Comparison of ENCODE assay signal across 20 mouse cellular contexts in genomic region chr4:62210035-62210434, GRCm38 (mm10). TPM values are rescaled to one million over a fixed set of nuclear protein-coding genes. Genes with fewer than 3 reads are reported as not detected.
DNase-seq lines count a peak whose midpoint lies in the region; ATAC-seq and TF ChIP-seq lines count a peak whose summit lies in the region.
"Had no signal": no experiment of that assay in that cellular context is flagged by ENCODE, and none has a peak within 500 bp of the region (broad histone marks: within the 10 kb centered on the region; RNA-seq: fewer than 3 reads in every experiment).

No protein-coding gene starts in this region.

- no peak overlapping the region for H3K4me2 ChIP-seq in kidney, postnatal 0 days (ENCODE audit: low read length)
- H3K4me2 ChIP-seq in stomach, postnatal 0 days (replicated peaks; ENCODE audit: low read depth) = no peak overlapping the region

- peak; percentile 17 to 21 for DNase-seq in cerebellum, postnatal 14 days
- no peak for DNase-seq in cerebellum, adult 11 months
- peak; percentile 24 for DNase-seq in kidney, postnatal 0 days (ENCODE audit: low spot score)
- no peak for DNase-seq in kidney, adult 18-20 months
- no peak for DNase-seq in testis, postnatal 10 days (ENCODE audit: low spot score)
- no peak for DNase-seq in stomach, postnatal 0 days (ENCODE audit: low spot score)
- DNase-seq in liver = no peak
- DNase-seq: heart, adult 2 months; heart, postnatal 14 days; kidney, adult 9 months had no signal

- H3K36me3 ChIP-seq in kidney, postnatal 0 days (ENCODE audit: insufficient read depth, low read length) = no peaks in the 10 kb centered on the region
- no peaks in the 10 kb centered on the region for H3K36me3 ChIP-seq in testis, adult 2 months (ENCODE audit: control insufficient read depth, insufficient read depth, low read length)
- no peaks in the 10 kb centered on the region for H3K36me3 ChIP-seq in stomach, postnatal 0 days (ENCODE audit: control insufficient read depth, insufficient read depth, low read length)
- H3K36me3 ChIP-seq: embryonic facial prominence, embryonic 13.5 days had no signal

- no peak overlapping the region for H3K4me3 ChIP-seq in kidney, postnatal 0 days (replicated peaks; ENCODE audit: low read depth, low read length)
- H3K4me3 ChIP-seq in testis, adult 2 months (ENCODE audit: control insufficient read depth, low read depth, low read length) = peak overlapping the region; percentile 91
- no peak overlapping the region for H3K4me3 ChIP-seq in stomach, postnatal 0 days (ENCODE audit: low read depth, low read length)
- H3K4me3 ChIP-seq: lung, embryonic 15.5 days; megakaryocyte, embryonic 14.5 days; neural tube, embryonic 12.5 days had no signal

- no peak for TF ChIP-seq EP300 in stomach, postnatal 0 days (optimal IDR thresholded peaks at IDR 0.05)

- peaks cover 3% of the 10 kb centered on the region; the same call in 1 of the 2 replicates for H3K4me1 ChIP-seq in kidney, postnatal 0 days (replicated peaks; ENCODE audit: insufficient read depth, low read length)
- H3K4me1 ChIP-seq in testis, adult 2 months (ENCODE audit: control insufficient read depth, insufficient read depth, low read length) = no peaks in the 10 kb centered on the region; the same call in 1 of the 2 replicates
- peaks cover 3% of the 10 kb centered on the region; the same call in 1 of the 2 replicates for H3K4me1 ChIP-seq in stomach, postnatal 0 days (replicated peaks; ENCODE audit: control insufficient read depth, insufficient read depth)
- H3K4me1 ChIP-seq: neural tube, embryonic 12.5 days had no signal

- 60% methylated on average over 4 of the region's 4 CpGs for WGBS in kidney, postnatal 0 days
- 31% methylated on average over 4 of the region's 4 CpGs for WGBS in stomach, postnatal 0 days

- TF ChIP-seq POLR2A in testis, adult 2 months (IDR thresholded peaks at IDR 0.05; ENCODE audit: control insufficient read depth, low read depth, low read length) = no peak

- H3K9ac ChIP-seq in kidney, postnatal 0 days (ENCODE audit: low read depth, low read length) = no peak overlapping the region
- no peak overlapping the region for H3K9ac ChIP-seq in stomach, postnatal 0 days (ENCODE audit: low read length)
- H3K9ac ChIP-seq: embryonic facial prominence, embryonic 13.5 days; forebrain, embryonic 12.5 days; limb, embryonic 15.5 days; lung, embryonic 15.5 days; neural tube, embryonic 12.5 days had no signal

- TF ChIP-seq CTCF in kidney, postnatal 0 days (IDR thresholded peaks at IDR 0.05; ENCODE audit: low read depth) = peak; percentile 50; the same call in 1 of the 2 replicates
- TF ChIP-seq CTCF in testis, adult 2 months (IDR thresholded peaks at IDR 0.05; ENCODE audit: control insufficient read depth, insufficient read depth, insufficient replicate concordance, low read depth, low read length) = no peak
- peak; percentile 53 for TF ChIP-seq CTCF in stomach, postnatal 0 days (IDR thresholded peaks at IDR 0.05; ENCODE audit: low read depth)

- H3K27ac ChIP-seq in kidney, postnatal 0 days = no peak overlapping the region
- H3K27ac ChIP-seq in testis, adult 2 months (ENCODE audit: control insufficient read depth, insufficient read depth, low read depth, low read length) = peak overlapping the region; percentile 8; the same call in 1 of the 2 replicates
- no peak overlapping the region for H3K27ac ChIP-seq in stomach, postnatal 0 days (replicated peaks)
- H3K27ac ChIP-seq: embryonic facial prominence, embryonic 13.5 days; forebrain, embryonic 12.5 days; heart, adult 2 months; lung, embryonic 15.5 days; neural tube, embryonic 12.5 days had no signal

- no peak for ATAC-seq in kidney, postnatal 0 days (replicated peaks; ENCODE audit: low FRiP score, low read depth)
- no peak for ATAC-seq in stomach, postnatal 0 days (ENCODE audit: low FRiP score, low TSS enrichment)
- ATAC-seq: hindbrain, embryonic 16.5 days had no signal

- H3K27me3 ChIP-seq in kidney, postnatal 0 days (ENCODE audit: insufficient read depth, low read length) = no peaks in the 10 kb centered on the region
- no peaks in the 10 kb centered on the region; the same call in 1 of the 2 replicates for H3K27me3 ChIP-seq in testis, adult 2 months (ENCODE audit: control insufficient read depth, insufficient read depth, low read length)
- no peaks in the 10 kb centered on the region for H3K27me3 ChIP-seq in stomach, postnatal 0 days (ENCODE audit: control insufficient read depth, insufficient read depth, low read length)
- H3K27me3 ChIP-seq: embryonic facial prominence, embryonic 13.5 days; forebrain, embryonic 12.5 days; limb, embryonic 15.5 days; lung, embryonic 15.5 days; neural tube, embryonic 12.5 days had no signal

- no peaks in the 10 kb centered on the region for H3K9me3 ChIP-seq in kidney, postnatal 0 days (replicated peaks; ENCODE audit: low read length)
- no peaks in the 10 kb centered on the region for H3K9me3 ChIP-seq in stomach, postnatal 0 days (ENCODE audit: control insufficient read depth, low read length)
- H3K9me3 ChIP-seq: embryonic facial prominence, embryonic 13.5 days; forebrain, embryonic 12.5 days; limb, embryonic 15.5 days; lung, embryonic 15.5 days; neural tube, embryonic 12.5 days had no signal

RNA-seq across cellular contexts. Expression of gene Zfp37, which starts 20.8 kb away (rescaled TPM):
- polyA plus RNA-seq in kidney, postnatal 0 days (2015; fragmentation: Nextera tagmentation; extraction: Ambion mirVana) = 6.6 and 7.0 TPM in 2 replicates
- polyA plus RNA-seq in testis, adult 2 months (2012; rRNA removed) = 43.6 and 59.1 TPM in 2 replicates
- 2.9 and 3.2 TPM in 2 replicates for polyA plus RNA-seq in stomach, postnatal 0 days (2015; fragmentation: Nextera tagmentation; extraction: Ambion mirVana)

RNA-seq across cellular contexts. Expression of gene Slc31a2, which starts 52.3 kb away (rescaled TPM):
- 18.1 and 19.3 TPM in 2 replicates for polyA plus RNA-seq in kidney, postnatal 0 days (2015; fragmentation: Nextera tagmentation; extraction: Ambion mirVana)
- polyA plus RNA-seq in testis, adult 2 months (2012; rRNA removed) = 35.2 and 35.6 TPM in 2 replicates
- 32.6 and 35.7 TPM in 2 replicates for polyA plus RNA-seq in stomach, postnatal 0 days (2015; fragmentation: Nextera tagmentation; extraction: Ambion mirVana)

RNA-seq across cellular contexts. Expression of gene Mup21, which starts 59.4 kb away (rescaled TPM):
- polyA plus RNA-seq in kidney, postnatal 0 days (2015; fragmentation: Nextera tagmentation; extraction: Ambion mirVana) = not detected in 2 replicates
- not detected in 2 replicates for polyA plus RNA-seq in testis, adult 2 months (2012; rRNA removed)
- polyA plus RNA-seq in stomach, postnatal 0 days (2015; fragmentation: Nextera tagmentation; extraction: Ambion mirVana) = not detected in 2 replicates
- polyA plus RNA-seq: C2C12; embryonic facial prominence, embryonic 13.5 days; forebrain, embryonic 12.5 days; heart, adult 2 months; hindbrain, embryonic 16.5 days; large intestine, adult 2 months; limb, embryonic 15.5 days; lung, embryonic 15.5 days; neural tube, embryonic 12.5 days had no signal

Comparison
In these comparisons a context has a peak if more than half of its experiments do, and no peak if none do; other contexts are left out.
1. DNase-seq: peak in cerebellum, postnatal 14 days (2 of 2) and kidney, postnatal 0 days (single experiment); none in cerebellum, adult 11 months (single experiment), kidney, adult 18-20 months (single experiment), testis, postnatal 10 days (single experiment), stomach, postnatal 0 days (single experiment) and liver (single experiment).